Mouse (Mus musculus): ENCODE results near the gene Nos3. TPM values are rescaled to one million over a fixed set of nuclear protein-coding genes. Genes with fewer than 3 reads are reported as not detected.

Gene Nos3
- polyA plus RNA-seq, 1 experiment from 2014 or later = 5.9 TPM

DNA sequence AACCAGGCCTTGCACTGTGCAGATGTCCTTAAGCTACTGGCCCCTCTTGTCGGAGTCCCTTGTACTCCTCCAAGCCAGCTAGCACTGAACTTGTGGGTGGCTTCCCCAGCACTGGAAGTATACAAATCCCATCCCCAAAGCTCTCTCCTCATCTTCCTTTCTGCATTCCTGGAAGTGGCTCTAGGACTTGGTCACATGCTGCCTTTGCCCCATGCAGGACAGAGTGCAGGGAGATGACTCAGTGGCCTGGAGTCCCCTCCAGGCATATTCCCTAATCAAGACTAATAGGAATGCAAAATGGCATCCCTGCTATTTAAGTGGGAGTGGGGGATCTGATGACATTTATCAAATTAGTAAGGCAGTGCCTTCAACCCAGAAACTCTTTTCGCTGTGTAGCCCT, 47.5 kb downstream of the Nos3 start:
- no peak for ATAC-seq
- H3K4me1 ChIP-seq = peaks cover 11% of the 10 kb centered on the region
- 0 out of 2 replicates have a peak, but pooled peaks cover 10% of the 10 kb centered on the region for H3K27me3 ChIP-seq
- H3K36me3 ChIP-seq (ENCODE audit: poor library complexity, severe bottlenecking) = peaks cover 16% of the 10 kb centered on the region
- no peak overlapping the region for H3K4me3 ChIP-seq
- no peaks in the 10 kb centered on the region for H3K9me3 ChIP-seq (replicated peaks)
- H3K27ac ChIP-seq = no peak overlapping the region
- no peak overlapping the region for H3K4me2 ChIP-seq
- 92% methylated on average over 2 of the region's 2 CpGs for WGBS
- H3K9ac ChIP-seq = no peak overlapping the region

DNA sequence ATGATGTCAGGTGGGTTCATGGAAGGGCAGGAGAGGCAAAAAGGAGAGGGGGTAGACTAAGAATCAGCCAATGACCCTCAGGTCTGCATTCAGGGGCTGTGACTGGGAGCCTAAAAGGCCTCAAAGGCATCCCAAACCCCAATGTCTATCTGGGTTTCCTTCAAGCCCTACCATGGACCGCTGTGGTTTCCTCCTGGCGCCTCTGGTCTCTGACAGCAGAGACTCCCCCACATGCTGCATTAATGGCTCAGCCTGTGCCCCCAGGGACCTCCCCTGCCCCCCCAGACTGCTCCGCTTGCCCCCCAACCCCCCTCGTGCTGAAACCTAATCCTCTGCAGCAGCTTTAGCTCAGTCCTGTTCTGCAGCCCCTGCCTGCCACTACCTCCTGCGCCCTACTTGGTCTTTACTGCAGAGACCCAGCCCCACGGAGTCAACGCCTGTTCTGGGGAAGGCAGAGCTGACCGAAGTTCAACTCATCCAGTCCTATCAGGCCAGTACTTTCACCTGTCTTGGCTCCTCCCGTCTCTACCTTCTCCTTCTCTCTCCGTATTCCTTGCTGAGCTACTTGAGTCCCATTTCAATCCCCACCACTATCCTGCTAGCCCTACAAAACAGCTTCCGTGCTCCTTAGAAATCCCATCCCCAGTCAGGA, 48.6 kb downstream of the Nos3 start, which contains the start of gene Asic3:
Gene Asic3 (plus strand): TSS at position 351 of the 652 bp plus-strand sequence.
- Histone ChIP-seq H3K36me3 (ENCODE audit: poor library complexity, severe bottlenecking) (0 out of 2 replicates have a peak, but pooled peaks cover 8% of the 10 kb centered on the region), H3K4me3 (no peak within 1 kb of the TSS), H3K4me1 (peaks cover 11% of the 10 kb centered on the region), H3K9me3 (replicated peaks) (no peaks in the 10 kb centered on the region), H3K9ac (no peak within 1 kb of the TSS; the same call in 1 of the 2 replicates), H3K27ac (no peak within 1 kb of the TSS), H3K27me3 (0 out of 2 replicates have a peak, but pooled peaks cover 10% of the 10 kb centered on the region), H3K4me2 (no peak within 1 kb of the TSS)
- WGBS = 55% methylated on average over 11 of the region's 11 CpGs
- no peak for ATAC-seq

DNA sequence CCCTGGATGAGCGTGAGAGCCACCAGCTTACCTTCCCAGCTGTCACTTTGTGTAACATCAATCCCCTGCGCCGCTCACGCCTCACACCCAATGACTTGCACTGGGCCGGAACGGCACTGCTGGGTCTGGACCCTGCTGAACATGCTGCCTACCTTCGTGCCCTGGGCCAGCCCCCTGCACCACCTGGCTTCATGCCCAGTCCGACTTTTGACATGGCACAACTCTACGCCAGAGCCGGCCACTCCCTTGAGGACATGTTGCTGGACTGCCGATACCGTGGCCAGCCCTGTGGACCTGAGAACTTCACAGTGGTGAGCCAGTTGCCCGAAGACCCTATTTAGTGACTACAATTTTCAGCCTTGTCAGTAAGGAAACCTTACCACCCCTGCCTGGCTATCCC, 49.3 kb downstream of the Nos3 start:
- peaks cover 11% of the 10 kb centered on the region for H3K4me1 ChIP-seq
- WGBS = 86% methylated on average over 13 of the region's 13 CpGs
- H3K4me3 ChIP-seq = no peak overlapping the region

DNA sequence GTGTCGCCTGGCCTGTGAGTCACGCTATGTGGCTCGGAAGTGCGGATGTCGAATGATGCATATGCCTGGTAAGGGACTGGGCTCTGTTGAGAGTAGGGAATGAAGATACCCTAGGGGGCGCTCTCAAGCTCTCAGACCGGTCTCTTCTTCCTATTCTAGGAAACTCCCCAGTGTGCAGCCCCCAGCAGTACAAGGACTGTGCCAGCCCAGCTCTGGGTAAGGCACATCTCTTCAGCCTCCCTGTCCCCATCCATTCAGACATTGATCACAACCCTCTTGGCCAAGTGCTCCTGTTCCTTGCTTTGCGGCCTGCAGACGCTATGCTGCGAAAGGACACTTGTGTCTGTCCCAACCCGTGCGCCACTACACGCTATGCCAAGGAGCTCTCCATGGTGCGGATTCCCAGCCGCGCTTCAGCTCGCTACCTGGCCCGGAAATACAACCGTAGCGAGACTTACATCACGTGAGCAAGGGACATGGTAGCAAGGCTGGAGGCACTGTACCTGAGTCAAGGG, 51.7 kb downstream of the Nos3 start:
- 3% methylated on average over 21 of the region's 21 CpGs for WGBS
- ATAC-seq = peak; percentile 77
- Histone ChIP-seq H3K36me3 (ENCODE audit: poor library complexity, severe bottlenecking) (peaks cover 33% of the 10 kb centered on the region), H3K27ac (no peak overlapping the region), H3K4me1 (peaks cover 11% of the 10 kb centered on the region), H3K4me3 (no peak overlapping the region), H3K27me3 (0 out of 2 replicates have a peak, but pooled peaks cover 10% of the 10 kb centered on the region), H3K4me2 (peak overlapping the region; percentile 38), H3K9me3 (replicated peaks) (no peaks in the 10 kb centered on the region), H3K9ac (peak overlapping the region; percentile 41; the same call in 1 of the 2 replicates)

More for the DNA sequence above, 49.3 kb downstream of the Nos3 start:
- H3K9ac ChIP-seq = no peak overlapping the region
- no peak overlapping the region for H3K27ac ChIP-seq
- H3K27me3 ChIP-seq = 0 out of 2 replicates have a peak, but pooled peaks cover 10% of the 10 kb centered on the region
- no peak for ATAC-seq
- no peaks in the 10 kb centered on the region for H3K9me3 ChIP-seq (replicated peaks)
- peaks cover 15% of the 10 kb centered on the region for H3K36me3 ChIP-seq (ENCODE audit: poor library complexity, severe bottlenecking)
- no peak overlapping the region for H3K4me2 ChIP-seq

DNA sequence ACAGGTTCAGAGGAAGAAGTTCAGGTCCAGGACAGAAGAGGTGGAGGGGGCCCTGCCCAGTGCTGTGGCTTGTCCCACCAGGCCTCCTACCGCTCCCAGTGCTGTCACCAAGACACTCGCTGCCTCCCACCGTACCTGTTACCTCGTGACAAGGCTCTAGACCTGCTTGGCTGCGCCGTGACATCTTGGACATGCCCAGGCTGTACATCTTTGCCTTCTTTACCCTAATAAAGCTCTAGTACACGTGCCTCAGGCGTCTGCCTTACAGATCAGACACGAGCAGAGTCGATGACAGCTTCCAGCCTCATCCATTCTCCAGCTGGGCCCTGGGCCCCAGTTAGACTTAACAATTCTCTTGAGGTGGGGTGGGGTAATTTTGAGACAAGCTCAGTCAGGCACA, 53.0 kb downstream of the Nos3 start:
- Histone ChIP-seq H3K4me1 (peaks cover 19% of the 10 kb centered on the region), H3K27ac (no peak overlapping the region), H3K4me3 (no peak overlapping the region), H3K4me2 (no peak overlapping the region), H3K27me3 (0 out of 2 replicates have a peak, but pooled peaks cover 10% of the 10 kb centered on the region), H3K9ac (no peak overlapping the region), H3K9me3 (replicated peaks) (no peaks in the 10 kb centered on the region), H3K36me3 (ENCODE audit: poor library complexity, severe bottlenecking) (peaks cover 37% of the 10 kb centered on the region)
- 84% methylated on average over 10 of the region's 10 CpGs for WGBS
- ATAC-seq = no peak

DNA sequence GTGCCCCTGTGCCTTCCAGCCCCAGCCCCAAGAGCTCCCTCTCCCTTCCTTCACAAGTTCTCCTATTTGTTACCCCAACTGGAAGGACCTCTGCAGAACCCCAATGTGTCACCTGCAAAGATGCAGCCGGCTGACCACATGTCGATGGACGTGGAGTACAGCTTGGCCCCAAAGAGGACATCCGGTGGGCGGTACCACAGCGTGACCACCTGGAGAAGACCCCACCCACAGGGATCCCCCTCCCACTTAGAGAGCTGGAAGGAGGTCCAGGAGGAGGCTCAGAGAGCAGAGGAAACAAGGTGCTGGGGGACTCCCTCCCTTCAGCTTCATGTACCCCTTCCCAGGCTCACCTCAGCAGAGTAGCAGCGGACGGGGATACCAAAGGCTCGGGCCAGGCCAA, 55.8 kb downstream of the Nos3 start:
- no peak for ATAC-seq
- 79% methylated on average over 9 of the region's 9 CpGs for WGBS
- Histone ChIP-seq H3K27me3 (0 out of 2 replicates have a peak, but pooled peaks cover 7% of the 10 kb centered on the region), H3K9me3 (replicated peaks) (no peaks in the 10 kb centered on the region), H3K36me3 (ENCODE audit: poor library complexity, severe bottlenecking) (peaks cover 37% of the 10 kb centered on the region), H3K27ac (no peak overlapping the region), H3K4me3 (no peak overlapping the region), H3K4me2 (no peak overlapping the region), H3K9ac (0 out of 2 replicates have a peak overlapping the region, but pooled peaks have one; percentile 5), H3K4me1 (peaks cover 37% of the 10 kb centered on the region)

- under 1% methylated on average over 46 of the region's 46 CpGs for WGBS
These were observed 58.8 kb downstream of the Nos3 start, which contains the start of the genes Cdk5 and Slc4a2 for GRCm38 (mm10) chr5:24423129-24424003. Cdk5 (minus strand) TSS chr5:24423530. Slc4a2 (plus strand) TSS chr5:24423837.

GRCm38 (mm10) chr5:24424004-24424781, 59.6 kb downstream of the Nos3 start:
- Histone ChIP-seq H3K27me3 (peaks cover 5% of the 10 kb centered on the region; the same call in 1 of the 2 replicates), H3K36me3 (ENCODE audit: poor library complexity, severe bottlenecking) (peaks cover 26% of the 10 kb centered on the region), H3K4me3 (peak overlapping the region; percentile 61), H3K4me2 (peak overlapping the region; percentile 89), H3K4me1 (peaks cover 61% of the 10 kb centered on the region), H3K9me3 (replicated peaks) (no peaks in the 10 kb centered on the region), H3K27ac (peak overlapping the region; percentile 92), H3K9ac (peak overlapping the region; percentile 75)
- 10% methylated on average over 21 of the region's 21 CpGs for WGBS
- 0 out of 2 replicates have a peak, but pooled peaks have one; percentile 0 for ATAC-seq

More at GRCm38 (mm10) chr5:24423129-24424003, 58.8 kb downstream of the Nos3 start, which contains the start of the genes Cdk5 and Slc4a2:
- peak; percentile 97 for ATAC-seq
- H3K27ac ChIP-seq = peak within 1 kb of the TSS; percentile 92
- peak within 1 kb of the TSS; percentile 61 for H3K4me3 ChIP-seq
- H3K9me3 ChIP-seq (replicated peaks) = no peaks in the 10 kb centered on the region
- peaks cover 56% of the 10 kb centered on the region for H3K4me1 ChIP-seq
- peaks cover 5% of the 10 kb centered on the region; the same call in 1 of the 2 replicates for H3K27me3 ChIP-seq
- peak within 1 kb of the TSS; percentile 83 for H3K9ac ChIP-seq
- peaks cover 34% of the 10 kb centered on the region for H3K36me3 ChIP-seq (ENCODE audit: poor library complexity, severe bottlenecking)
- peak within 1 kb of the TSS; percentile 89 for H3K4me2 ChIP-seq

DNA sequence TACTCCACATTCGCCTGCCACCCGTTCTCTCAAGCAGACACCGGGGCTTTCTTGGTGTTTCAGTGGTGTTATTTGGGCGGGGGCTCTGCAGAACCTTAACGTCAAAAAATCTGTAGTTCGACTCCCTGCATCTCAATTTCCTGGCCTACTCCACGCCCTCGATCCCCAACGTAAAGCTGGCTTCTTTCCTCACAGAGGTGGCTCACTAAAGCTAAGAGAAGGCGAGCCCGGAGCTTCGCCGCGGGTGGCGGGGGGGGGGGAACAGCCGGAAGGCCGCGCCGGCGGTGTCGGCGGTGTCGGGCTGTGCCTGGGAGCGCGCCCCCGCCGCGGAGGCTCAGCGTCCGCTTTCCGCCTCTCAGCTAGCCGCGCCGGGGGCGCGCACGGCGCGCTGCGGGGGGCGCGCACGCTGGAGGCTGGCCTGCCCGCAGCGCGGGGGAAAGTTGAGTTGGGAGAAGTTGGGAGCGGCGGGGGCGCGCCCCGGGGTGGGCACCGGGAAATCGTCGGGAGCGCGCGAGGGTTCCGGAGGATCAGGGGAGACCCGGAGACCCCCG, 60.3 kb downstream of the Nos3 start:
- no peak for ATAC-seq
- peaks cover 61% of the 10 kb centered on the region for H3K4me1 ChIP-seq
- under 1% methylated on average over 40 of the region's 60 CpGs for WGBS

GRCm38 (mm10) chr5:24425421-24426036, 60.9 kb downstream of the Nos3 start:
- Histone ChIP-seq H3K9me3 (replicated peaks) (no peaks in the 10 kb centered on the region), H3K4me1 (peaks cover 61% of the 10 kb centered on the region), H3K4me2 (peak overlapping the region; percentile 89), H3K9ac (peak overlapping the region; percentile 68), H3K36me3 (ENCODE audit: poor library complexity, severe bottlenecking) (peaks cover 26% of the 10 kb centered on the region), H3K27me3 (peaks cover 5% of the 10 kb centered on the region; the same call in 1 of the 2 replicates), H3K27ac (peak overlapping the region; percentile 36), H3K4me3 (peak overlapping the region; percentile 61)
- 1% methylated on average over 28 of the region's 30 CpGs for WGBS
- ATAC-seq = no peak

More for the DNA sequence above, 60.3 kb downstream of the Nos3 start:
- Histone ChIP-seq H3K4me3 (peak overlapping the region; percentile 61), H3K27ac (peak overlapping the region; percentile 92; the same call in 1 of the 2 replicates), H3K27me3 (peaks cover 5% of the 10 kb centered on the region; the same call in 1 of the 2 replicates), H3K9me3 (replicated peaks) (no peaks in the 10 kb centered on the region), H3K9ac (peak overlapping the region; percentile 68), H3K36me3 (ENCODE audit: poor library complexity, severe bottlenecking) (peaks cover 26% of the 10 kb centered on the region), H3K4me2 (peak overlapping the region; percentile 89)
